Mouse (Mus musculus): ENCODE results near the gene Kif11.
A peak's percentile ranks its signal among the peaks of the same experiment; 100 is the strongest.

Kif11 gene

GRCm38 (mm10) chr19:37375755-37376615 is at the start of gene Kif11:
Kif11 (plus strand) TSS chr19:37376403.
- peak; percentile 98 for DNase-seq (ENCODE audit: low read depth, low spot score)

DNA sequence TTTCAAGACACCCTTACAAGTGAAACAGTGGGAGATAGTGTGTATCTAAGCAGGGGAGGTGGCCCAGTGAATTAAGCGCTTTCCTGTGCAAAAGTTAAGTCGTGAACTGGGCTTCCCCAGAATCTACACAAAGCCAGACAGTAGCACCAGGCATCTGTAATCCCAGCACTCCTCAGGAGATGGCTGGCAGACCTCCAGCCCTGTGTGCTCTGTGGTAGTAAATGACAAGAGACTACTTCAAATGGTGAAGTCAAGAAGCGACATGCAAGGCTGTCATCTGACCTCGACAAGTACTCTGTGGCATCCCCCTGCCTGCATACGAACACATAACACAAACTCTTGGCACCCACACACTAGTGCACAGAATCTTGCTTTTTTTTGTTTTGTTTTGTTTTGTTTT is 49.0 kb upstream of the Kif11 start:
- DNase-seq (ENCODE audit: low read depth, low spot score), result no peak

DNA sequence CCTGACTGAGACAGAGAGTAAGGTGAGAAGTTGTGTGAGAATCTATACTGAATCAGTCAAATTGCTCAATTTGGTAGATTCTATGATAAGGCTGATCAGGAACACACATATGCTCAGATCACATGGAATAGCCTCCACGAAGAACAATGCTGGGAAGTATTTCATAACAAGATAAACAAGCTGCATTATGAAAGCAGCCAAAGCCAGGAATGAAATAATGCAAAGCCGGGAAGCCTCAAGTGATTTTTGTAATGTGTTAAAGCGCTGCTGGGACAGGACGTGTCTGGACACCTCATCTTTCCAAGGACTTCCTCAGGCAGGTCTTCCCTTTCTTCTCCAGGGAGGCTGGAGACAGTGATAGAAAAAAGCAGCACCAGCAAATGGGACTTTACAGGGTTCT is 43.5 kb upstream of the Kif11 start:
- DNase-seq (ENCODE audit: low read depth, low spot score), result no peak

- DNase-seq (ENCODE audit: low read depth, low spot score), result no peak
These were observed 42.8 kb upstream of the Kif11 start for GRCm38 (mm10) chr19:37333357-37333756.

DNA sequence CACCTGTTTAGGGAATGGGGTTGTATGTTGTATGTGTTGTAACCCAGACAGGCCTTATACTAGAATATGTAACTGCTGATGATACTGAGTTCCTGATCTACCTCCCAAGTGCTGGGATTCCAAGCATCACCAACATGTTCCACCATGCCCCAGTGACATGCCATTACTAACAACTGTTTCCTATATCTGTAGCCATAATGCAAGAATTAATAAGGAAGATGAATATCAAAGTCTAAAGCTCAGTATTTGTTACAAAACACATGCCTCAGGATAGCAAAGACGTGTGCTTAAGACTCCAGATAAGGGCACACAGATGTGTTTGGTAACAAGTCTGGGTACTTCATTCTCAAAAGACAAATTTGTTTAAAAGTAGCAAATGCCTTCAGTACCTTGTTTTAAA is 40.8 kb upstream of the Kif11 start:
- no peak for DNase-seq (ENCODE audit: low read depth, low spot score)

GRCm38 (mm10) chr19:37337752-37338151 is 38.5 kb upstream of the Kif11 start, which contains the start of gene Ide:
Ide (minus strand) TSS chr19:37337852.
- no peak for DNase-seq (ENCODE audit: low read depth, low spot score)

DNA sequence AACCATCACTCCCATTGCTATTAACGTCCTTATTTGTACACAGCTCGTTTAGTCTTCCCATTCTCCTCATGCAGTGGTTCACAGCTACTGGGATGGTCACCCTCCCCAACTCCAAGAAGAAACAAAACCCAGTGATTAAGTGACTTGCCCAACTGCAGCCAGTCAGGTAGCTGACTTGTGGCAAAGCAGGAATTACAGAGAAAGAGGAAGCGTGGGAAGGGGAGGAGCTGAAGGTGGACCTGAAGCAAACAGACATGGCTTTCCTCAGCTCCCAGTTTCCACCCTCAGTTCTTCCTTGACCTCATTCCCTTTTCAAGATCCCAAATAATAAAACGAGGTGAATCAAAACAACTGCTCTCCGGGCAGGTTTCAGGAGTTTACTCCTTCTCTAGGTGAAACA is 35.7 kb upstream of the Kif11 start:
- DNase-seq (ENCODE audit: low read depth, low spot score), result no peak

DNA sequence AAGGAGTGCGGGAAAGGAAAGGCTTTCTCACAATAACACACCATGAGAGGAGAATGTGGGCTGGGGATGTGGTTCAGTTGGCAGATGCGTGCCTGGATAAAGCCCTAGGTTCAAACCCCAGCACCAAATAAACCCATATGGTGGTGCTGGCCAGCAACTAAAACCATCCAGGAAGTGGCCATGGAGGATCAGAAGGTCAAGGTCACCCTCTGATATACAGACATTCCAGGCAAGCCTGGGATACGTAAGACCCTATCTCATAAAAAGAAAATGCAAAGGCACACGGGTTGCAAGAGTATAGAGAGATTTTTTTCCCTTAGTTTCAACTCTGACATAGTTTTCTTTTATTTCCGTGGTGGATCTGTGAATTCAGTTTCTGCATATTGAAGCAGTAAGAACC is 35.3 kb upstream of the Kif11 start:
- DNase-seq (ENCODE audit: low read depth, low spot score), result no peak

- no peak for DNase-seq (ENCODE audit: low read depth, low spot score)
These were observed 32.3 kb upstream of the Kif11 start for GRCm38 (mm10) chr19:37343899-37344298.

DNA sequence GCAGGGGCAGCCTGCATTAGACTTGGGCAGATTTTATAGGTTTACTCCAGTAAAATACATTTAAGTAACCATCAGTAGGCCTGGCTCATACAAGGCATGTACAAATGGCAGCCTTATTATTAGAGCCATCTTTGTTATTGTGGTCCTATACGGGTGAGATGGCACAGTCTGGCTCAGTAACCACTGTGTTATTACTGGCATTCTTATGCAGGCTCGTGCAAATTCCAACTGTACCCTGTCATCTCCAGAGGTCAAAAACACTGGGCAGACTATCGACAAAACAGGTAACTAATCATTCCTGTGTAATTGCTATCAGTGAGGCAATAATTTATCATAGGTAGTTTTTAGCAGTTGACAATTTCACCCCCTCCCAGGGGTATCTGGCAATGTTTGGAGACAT is 29.9 kb upstream of the Kif11 start:
- no peak for DNase-seq (ENCODE audit: low read depth, low spot score)

DNA sequence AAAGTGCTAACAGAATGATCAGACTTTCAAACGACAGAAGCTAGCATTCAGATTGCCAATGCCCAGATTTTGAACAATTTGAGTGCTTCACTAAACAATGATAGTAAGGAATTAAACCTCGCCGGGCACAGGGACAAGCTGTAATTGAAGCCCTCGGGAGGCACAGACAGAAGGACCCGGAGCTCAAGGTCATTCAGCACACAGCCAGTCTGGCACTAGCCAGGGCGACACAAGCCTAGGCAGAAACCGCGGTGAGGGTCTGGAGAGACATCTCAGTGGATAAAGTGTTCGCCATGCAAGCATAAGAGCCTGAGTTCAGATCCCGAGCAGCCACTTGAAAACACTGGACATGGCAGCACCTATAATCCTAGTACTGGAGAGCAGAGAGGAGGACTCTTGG is 27.9 kb upstream of the Kif11 start:
- no peak for DNase-seq (ENCODE audit: low read depth, low spot score)

DNA sequence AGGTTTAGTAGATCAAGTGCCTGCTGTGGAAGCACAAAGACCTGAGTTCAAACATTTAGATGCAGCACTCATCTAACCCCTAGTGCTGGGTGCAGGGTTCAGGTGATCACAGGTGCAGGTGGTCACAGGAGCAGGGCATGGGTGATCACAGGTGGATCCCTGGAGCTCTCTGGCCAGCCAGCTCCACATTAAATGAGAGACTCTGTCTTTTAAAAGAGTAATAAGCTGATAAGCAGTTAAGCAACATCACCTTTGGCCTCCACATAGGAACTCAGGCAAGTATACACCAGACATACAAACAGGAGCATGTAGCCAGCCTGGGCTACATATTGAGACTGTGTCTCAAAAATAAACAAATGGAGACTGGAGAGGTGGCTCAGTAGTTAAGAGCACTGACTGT is 27.3 kb upstream of the Kif11 start:
- no peak for DNase-seq (ENCODE audit: low read depth, low spot score)

- DNase-seq (ENCODE audit: low read depth, low spot score), result no peak
These were observed 23.4 kb upstream of the Kif11 start for GRCm38 (mm10) chr19:37352756-37353155.

- DNase-seq (ENCODE audit: low read depth, low spot score), result no peak
These were observed 22.9 kb upstream of the Kif11 start for GRCm38 (mm10) chr19:37353331-37353730.

DNA sequence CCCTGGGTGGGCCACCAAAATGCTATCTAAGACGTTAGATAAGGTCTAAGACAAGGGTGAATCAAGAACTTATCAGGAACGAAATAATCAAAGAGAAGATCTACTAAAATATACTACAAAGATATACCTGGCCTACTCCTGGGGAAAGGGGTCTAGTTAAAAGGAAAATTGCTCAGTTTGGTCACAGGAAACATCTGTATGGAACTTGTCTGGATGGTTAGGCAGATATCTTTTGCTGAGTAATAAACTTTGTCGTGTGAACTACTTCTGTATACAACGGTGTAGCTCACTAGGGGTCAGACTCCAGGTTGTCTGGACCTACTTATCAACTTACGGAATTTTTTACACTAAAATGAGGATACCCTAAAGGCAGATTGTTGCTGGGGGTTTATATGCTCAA is 16.2 kb upstream of the Kif11 start:
- no peak for DNase-seq (ENCODE audit: low read depth, low spot score)

DNA sequence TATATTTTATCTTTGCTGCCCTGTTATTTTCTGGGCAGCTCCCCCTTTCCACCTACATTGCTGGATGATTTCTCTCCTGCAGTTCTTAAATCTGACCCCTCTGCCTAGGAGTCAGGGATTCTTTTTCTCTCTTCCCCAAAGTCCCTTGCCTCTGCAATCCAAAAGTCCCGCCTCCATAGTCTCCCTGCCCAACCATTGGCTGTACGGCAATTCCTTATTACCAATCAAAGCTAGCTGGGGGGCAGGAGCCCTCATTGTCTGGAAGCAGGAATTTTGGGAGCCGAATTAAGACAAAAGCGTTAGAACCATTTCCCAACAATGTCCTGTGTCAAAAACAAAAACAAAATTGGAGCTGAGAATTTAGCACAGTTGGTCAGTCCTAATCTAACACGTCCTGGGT is 13.7 kb upstream of the Kif11 start:
- DNase-seq (ENCODE audit: low read depth, low spot score), result no peak

DNA sequence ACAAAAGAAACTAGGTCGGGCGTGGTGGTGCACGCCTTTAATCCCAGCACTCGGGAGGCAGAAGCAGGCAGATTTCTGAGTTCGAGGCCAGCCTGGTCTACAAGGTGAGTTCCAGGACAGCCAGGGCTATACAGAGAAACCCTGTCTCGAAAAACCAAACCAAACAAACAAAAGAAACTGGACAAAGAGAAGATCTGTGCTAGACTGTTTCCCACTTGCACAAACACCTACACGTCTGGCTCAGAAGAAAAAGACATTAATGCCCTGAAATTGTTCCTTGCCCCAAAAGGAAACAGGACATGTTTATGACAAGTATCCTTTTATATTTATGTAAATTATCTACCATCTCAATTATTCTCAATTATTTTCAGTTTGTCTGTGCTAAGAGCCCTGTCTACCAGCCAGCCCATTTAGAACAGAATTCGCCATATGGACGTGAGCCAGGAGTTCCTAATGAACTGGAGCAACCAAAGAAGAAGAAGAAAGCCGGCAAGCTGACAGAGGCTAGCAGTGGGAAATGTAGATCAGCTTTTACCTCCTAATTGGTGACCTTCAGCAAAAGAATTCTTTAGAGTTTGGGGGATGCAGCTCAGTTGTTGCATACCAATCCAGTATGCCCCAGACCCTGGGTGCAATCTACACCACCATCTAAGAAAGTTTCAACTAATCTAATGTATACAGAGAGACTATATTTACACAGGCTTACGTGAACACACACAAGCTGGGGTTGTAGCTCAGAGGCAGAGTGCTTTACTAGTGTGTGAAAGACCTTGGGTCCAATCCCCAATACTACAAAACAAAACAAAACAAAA is 12.9 kb upstream of the Kif11 start:
- no peak for DNase-seq (ENCODE audit: low read depth, low spot score)

DNA sequence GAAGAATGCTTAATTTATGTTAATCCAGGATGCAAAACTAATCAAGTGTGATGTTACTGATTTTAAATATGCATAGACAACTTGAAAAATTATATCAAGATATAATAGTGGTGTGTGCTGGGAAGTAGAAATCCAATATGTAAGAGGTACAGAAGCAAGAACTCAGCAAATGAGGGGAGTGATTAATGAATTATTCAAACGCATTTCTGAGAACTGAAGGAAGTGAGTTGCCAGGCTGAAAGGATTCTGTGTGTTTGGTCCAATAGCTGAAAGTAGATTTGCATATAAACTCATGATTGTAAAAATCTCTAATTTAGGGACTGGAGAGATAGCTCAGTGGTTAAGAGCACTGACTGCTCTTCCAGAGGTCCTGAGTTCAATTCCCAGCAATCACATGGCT is 7.2 kb upstream of the Kif11 start:
- DNase-seq (ENCODE audit: low read depth, low spot score), result no peak

GRCm38 (mm10) chr19:37369921-37370320 is 6.3 kb upstream of the Kif11 start:
- no peak for DNase-seq (ENCODE audit: low read depth, low spot score)

GRCm38 (mm10) chr19:37370356-37370755 is 5.8 kb upstream of the Kif11 start:
- DNase-seq (ENCODE audit: low read depth, low spot score), result no peak

DNA sequence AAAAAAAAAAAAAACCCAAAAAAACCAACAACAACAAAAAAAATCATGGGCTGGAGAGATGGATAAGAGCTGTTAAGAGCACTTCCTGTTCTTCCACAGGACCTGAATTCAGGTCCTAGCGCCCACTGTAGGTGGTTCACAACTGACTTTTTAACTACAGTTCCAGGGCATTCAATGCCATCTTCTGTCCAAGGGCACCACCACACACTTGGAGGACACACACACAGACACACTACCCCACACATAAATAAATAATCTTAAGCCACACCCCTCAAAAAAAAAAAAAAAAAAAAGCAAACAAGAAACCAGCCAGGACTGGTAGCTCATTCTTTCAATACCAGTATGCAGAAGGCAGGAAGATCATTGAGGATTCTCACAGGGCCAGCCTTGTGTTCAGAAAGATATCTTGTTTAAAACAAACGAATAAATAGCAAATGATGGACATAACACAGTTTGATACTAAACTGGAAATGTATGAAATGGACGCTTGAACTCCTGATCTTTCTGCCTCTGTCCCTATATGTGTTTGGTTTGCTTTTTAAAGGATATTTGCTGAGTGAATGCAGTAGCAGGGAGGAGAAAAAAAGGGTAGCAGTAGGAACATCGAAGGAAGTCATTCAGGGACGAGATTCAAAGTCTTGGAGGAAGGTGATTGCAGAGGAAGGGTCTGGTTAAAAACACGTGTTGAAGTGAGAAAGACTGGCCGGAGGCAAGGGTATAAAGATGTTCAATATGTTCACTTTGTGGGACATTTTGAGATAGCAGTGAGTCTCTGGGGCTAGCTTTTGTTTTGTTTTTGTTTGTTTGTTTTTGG is 1.1 kb upstream of the Kif11 start:
- DNase-seq (ENCODE audit: low read depth, low spot score), result no peak

- DNase-seq (ENCODE audit: low read depth, low spot score), result no peak
These were observed 638 bp downstream of the Kif11 start for GRCm38 (mm10) chr19:37376841-37377240.

Measured in forelimb bud, embryonic 11.5 days (tissue).